Comparison of ENCODE assay signal across 9 mouse cellular contexts in the genomic region with DNA sequence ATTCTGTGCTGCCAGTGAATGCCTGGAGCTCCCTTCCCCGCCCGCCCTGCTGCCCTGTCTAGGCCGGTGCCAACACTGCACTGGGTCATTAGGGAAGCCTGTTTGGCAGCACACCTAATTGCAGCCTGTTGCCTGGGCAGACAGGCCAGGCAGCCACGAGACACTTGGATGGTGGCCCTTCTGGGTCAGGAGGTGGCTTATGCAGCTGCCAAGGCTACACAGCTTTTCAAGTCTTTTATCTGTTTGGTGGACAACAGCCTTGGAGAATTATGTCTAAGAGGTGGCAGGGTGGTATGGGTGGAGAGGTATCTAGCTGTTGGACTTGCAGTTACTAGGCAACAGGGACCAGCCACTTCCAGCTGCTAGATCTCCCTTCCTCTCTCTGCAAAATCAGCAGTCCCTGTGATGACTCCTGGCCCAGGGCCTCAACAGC. TPM values are rescaled to one million over a fixed set of nuclear protein-coding genes. Genes with fewer than 3 reads are reported as not detected.
DNase-seq lines count a peak whose midpoint lies in the region; ATAC-seq and TF ChIP-seq lines count a peak whose summit lies in the region.
"Had no signal": no experiment of that assay in that cellular context is flagged by ENCODE, and none has a peak within 500 bp of the region (broad histone marks: within the 10 kb centered on the region; RNA-seq: fewer than 3 reads in every experiment).

No protein-coding gene starts in this region.

- no peaks in the 10 kb centered on the region for H3K36me3 ChIP-seq in intestine, postnatal 0 days (ENCODE audit: control insufficient read depth, insufficient read depth)
- H3K36me3 ChIP-seq in intestine, embryonic 15.5 days: no peaks in the 10 kb centered on the region
- H3K36me3 ChIP-seq: midbrain, embryonic 12.5 days had no signal

- peak; percentile 58 for DNase-seq in brain, embryonic 18.5 days (ENCODE audit: low read depth, low spot score)
- DNase-seq in frontal cortex, postnatal 36 days (ENCODE audit: low spot score in 2 of 2): peak; percentile 44 to 69
- DNase-seq in kidney, postnatal 36 days: peak; percentile 93
- peak; percentile 74 for DNase-seq in lung, postnatal 36 days
- peak; percentile 51 for DNase-seq in urinary bladder, adult 2 months (ENCODE audit: low spot score)
- no peak for DNase-seq in c-Kit-positive CD71-positive TER-119-positive erythroid progenitor cells, embryonic 14.5 days (ENCODE audit: low spot score)

- 72% methylated on average over 4 of the region's 4 CpGs for WGBS in intestine, postnatal 0 days
- WGBS in intestine, embryonic 15.5 days: 75% methylated on average over 4 of the region's 4 CpGs

- no peak for TF ChIP-seq CTCF in intestine, postnatal 0 days (IDR thresholded peaks at IDR 0.05; ENCODE audit: low read depth)

- no peaks in the 10 kb centered on the region for H3K4me1 ChIP-seq in intestine, postnatal 0 days (replicated peaks; ENCODE audit: control insufficient read depth, insufficient read depth, low read length)
- no peaks in the 10 kb centered on the region for H3K4me1 ChIP-seq in intestine, embryonic 15.5 days (replicated peaks)
- H3K4me1 ChIP-seq: midbrain, embryonic 12.5 days had no signal

- no peaks in the 10 kb centered on the region for H3K27me3 ChIP-seq in intestine, postnatal 0 days (replicated peaks; ENCODE audit: control insufficient read depth, insufficient read depth, low read length)
- no peaks in the 10 kb centered on the region for H3K27me3 ChIP-seq in intestine, embryonic 15.5 days (replicated peaks)
- H3K27me3 ChIP-seq: midbrain, embryonic 12.5 days had no signal

- peak; percentile 23; the same call in 1 of the 2 replicates for ATAC-seq in intestine, postnatal 0 days
- no peak for ATAC-seq in intestine, embryonic 15.5 days

- no peaks in the 10 kb centered on the region for H3K9me3 ChIP-seq in intestine, postnatal 0 days (ENCODE audit: control insufficient read depth)
- H3K9me3 ChIP-seq in intestine, embryonic 15.5 days: no peaks in the 10 kb centered on the region
- H3K9me3 ChIP-seq: midbrain, embryonic 12.5 days had no signal

- no peak overlapping the region for H3K4me2 ChIP-seq in intestine, postnatal 0 days (replicated peaks; ENCODE audit: low read depth)
- no peak overlapping the region for H3K4me2 ChIP-seq in intestine, embryonic 15.5 days (replicated peaks)
- H3K4me2 ChIP-seq: midbrain, embryonic 12.5 days had no signal

- no peak overlapping the region for H3K4me3 ChIP-seq in intestine, postnatal 0 days (ENCODE audit: low read depth, low read length)
- no peak overlapping the region for H3K4me3 ChIP-seq in intestine, embryonic 15.5 days (replicated peaks)
- H3K4me3 ChIP-seq: midbrain, embryonic 12.5 days had no signal

- H3K9ac ChIP-seq in intestine, postnatal 0 days (ENCODE audit: low read depth, low read length): no peak overlapping the region
- no peak overlapping the region for H3K9ac ChIP-seq in intestine, embryonic 15.5 days
- H3K9ac ChIP-seq: midbrain, embryonic 12.5 days had no signal

- H3K27ac ChIP-seq in intestine, postnatal 0 days (ENCODE audit: low read depth, low read length): no peak overlapping the region
- H3K27ac ChIP-seq in intestine, embryonic 15.5 days: no peak overlapping the region
- H3K27ac ChIP-seq: midbrain, embryonic 12.5 days had no signal

RNA-seq across cellular contexts. Expression of a gene that starts 8.7 kb away (rescaled TPM):
- 7.3 and 8.1 TPM in 2 replicates for polyA plus RNA-seq in intestine, postnatal 0 days (2015; fragmentation: Nextera tagmentation; extraction: Ambion mirVana)
- polyA plus RNA-seq in intestine, embryonic 15.5 days (2015; fragmentation: Nextera tagmentation; extraction: Ambion mirVana): 8.9 and 10.9 TPM in 2 replicates
- polyA plus RNA-seq in urinary bladder, adult 2 months (2012; rRNA removed): 12.3 and 13.1 TPM in 2 replicates

RNA-seq across cellular contexts. Expression of a gene that starts 39.2 kb away (rescaled TPM):
- 1.3 and 1.7 TPM in 2 replicates for polyA plus RNA-seq in intestine, postnatal 0 days (2015; fragmentation: Nextera tagmentation; extraction: Ambion mirVana)
- 2.1 and 2.3 TPM in 2 replicates for polyA plus RNA-seq in intestine, embryonic 15.5 days (2015; fragmentation: Nextera tagmentation; extraction: Ambion mirVana)
- 49.0 and 49.9 TPM in 2 replicates for polyA plus RNA-seq in urinary bladder, adult 2 months (2012; rRNA removed)

Comparison
In these comparisons a context has a peak if more than half of its experiments do, and no peak if none do; other contexts are left out.
1. RNA of a gene that starts 39.2 kb away (polyA plus RNA-seq): 49.0 to 49.9 TPM in urinary bladder, adult 2 months; 2.1 to 2.3 TPM in intestine, embryonic 15.5 days and 1.3 to 1.7 TPM in intestine, postnatal 0 days; every median in the first group is over 10 times any median in the second.